Mouse (Mus musculus): Measurements from ENCODE around the gene Armc2.

GRCm38 (mm10) chr10:41991364-41992058, 26.7 kb downstream of the Armc2 start:
- TF ChIP-seq CTCF (conservative IDR thresholded peaks at IDR 0.05; ENCODE audit: insufficient read depth, insufficient read length, low read depth, low read length), result no peak
- TF ChIP-seq POLR2A (IDR thresholded peaks at IDR 0.05; ENCODE audit: low read depth, low read length), result no peak
